Mouse (Mus musculus) ES-Bruce4 (cell line): ENCODE results near the gene Ssu2.

Experiments
- CTCF ChIP-seq: IDR thresholded peaks from one replicate; pipeline ENCODE4 v1.8.1; 2011; ENCODE audit warnings: low read depth, low read length
- POLR2A ChIP-seq: IDR thresholded peaks from one replicate; pipeline ENCODE4 v1.8.1; 2011; ENCODE audit warnings: low read length; ENCODE audit not compliant: insufficient read depth

- TF ChIP-seq POLR2A (no peak), CTCF (no peak)
These were observed 64.9 kb downstream of the Ssu2 start for GRCm38 (mm10) chr6:112322916-112323315.
